Mouse (Mus musculus): ENCODE measurements at regions not wholly inside any gene's neighbourhood (a gene's known extent, or its start where the extent isn't known, plus 50 kb on each side); places are given as distances from the start of the nearest gene placed in this dataset.

DNA sequence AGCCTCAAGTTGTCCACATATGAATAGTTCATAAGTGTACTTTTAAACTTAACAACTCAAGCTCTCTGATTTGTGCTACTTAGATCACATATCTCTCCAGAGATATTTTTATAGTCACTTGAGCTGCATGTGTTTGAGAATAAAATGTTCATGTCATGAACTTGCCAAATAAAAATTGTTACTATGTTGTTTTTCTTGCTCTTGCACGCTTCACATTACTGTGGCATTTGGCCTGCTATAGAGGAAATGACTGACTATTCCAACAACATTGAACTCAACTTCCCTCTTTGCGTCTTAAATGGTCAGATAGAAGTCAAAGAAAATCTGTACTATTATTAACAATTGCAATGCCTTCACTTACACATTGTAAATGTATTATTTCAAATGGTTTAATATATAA is 582.1 kb upstream of the Stxbp6 start:
- no peak for DNase-seq (ENCODE audit: low spot score)
- H3K36me3 ChIP-seq = no peaks in the 10 kb centered on the region
- no peaks in the 10 kb centered on the region for H3K9me3 ChIP-seq (replicated peaks)
- no peaks in the 10 kb centered on the region for H3K27me3 ChIP-seq (ENCODE audit: low read depth, poor library complexity, severe bottlenecking)
- H3K4me3 ChIP-seq = no peak overlapping the region
- 87% methylated on average over 2 of the region's 2 CpGs for WGBS
- no peak overlapping the region for H3K27ac ChIP-seq
- no peaks in the 10 kb centered on the region for H3K4me1 ChIP-seq

DNA sequence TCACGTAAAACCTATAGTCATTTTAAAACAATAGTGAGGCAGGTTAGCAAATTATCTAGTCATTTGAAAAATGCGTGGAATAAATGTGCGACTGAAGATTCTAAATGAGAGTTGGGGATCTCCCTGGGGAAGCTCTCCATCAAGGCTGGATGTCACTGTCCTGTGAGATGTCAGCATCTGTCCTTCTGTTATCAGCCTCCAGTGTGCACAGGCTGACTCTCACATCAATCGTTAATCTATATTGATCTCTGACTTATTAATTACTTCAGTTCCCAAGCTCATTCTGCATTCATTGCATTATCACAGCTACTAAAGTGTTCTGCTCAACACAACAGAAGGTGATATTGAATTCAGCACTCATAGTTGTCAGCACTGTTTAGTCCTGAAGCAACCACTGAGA is 574.1 kb upstream of the Stxbp6 start:
- no peaks in the 10 kb centered on the region for H3K27me3 ChIP-seq (ENCODE audit: low read depth, poor library complexity, severe bottlenecking)
- no peaks in the 10 kb centered on the region for H3K36me3 ChIP-seq
- H3K4me1 ChIP-seq = no peaks in the 10 kb centered on the region
- WGBS = 90% methylated on average over 4 of the region's 4 CpGs
- no peaks in the 10 kb centered on the region for H3K9me3 ChIP-seq (replicated peaks)
- H3K27ac ChIP-seq = no peak overlapping the region
- no peak overlapping the region for H3K4me3 ChIP-seq
- no peak for DNase-seq (ENCODE audit: low spot score)

DNA sequence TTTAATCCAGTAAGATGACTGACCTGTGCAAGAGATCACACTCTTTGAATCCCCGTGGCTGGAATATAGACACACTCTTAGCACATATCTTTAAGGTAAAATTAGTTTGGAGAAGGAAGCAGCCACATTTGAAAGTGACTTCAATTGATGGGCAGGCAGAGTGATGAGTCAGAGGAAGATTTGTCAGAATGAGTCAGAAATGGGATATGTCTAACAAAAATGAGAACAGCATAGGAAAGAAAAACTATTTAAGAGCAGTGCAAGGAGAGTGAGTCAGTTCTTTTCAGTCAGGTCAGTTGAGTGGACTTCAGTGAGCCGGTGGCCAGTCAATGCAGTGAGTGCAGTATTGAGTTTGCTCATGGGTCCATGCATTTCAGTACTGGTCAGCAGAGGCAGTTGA is 569.7 kb upstream of the Stxbp6 start:
- Histone ChIP-seq H3K27ac (no peak overlapping the region), H3K36me3 (no peaks in the 10 kb centered on the region), H3K4me1 (no peaks in the 10 kb centered on the region), H3K4me3 (no peak overlapping the region), H3K27me3 (ENCODE audit: low read depth, poor library complexity, severe bottlenecking) (no peaks in the 10 kb centered on the region), H3K9me3 (replicated peaks) (no peaks in the 10 kb centered on the region)
- DNase-seq (ENCODE audit: low spot score) = no peak
- WGBS = 95% methylated on average over 2 of the region's 2 CpGs

DNA sequence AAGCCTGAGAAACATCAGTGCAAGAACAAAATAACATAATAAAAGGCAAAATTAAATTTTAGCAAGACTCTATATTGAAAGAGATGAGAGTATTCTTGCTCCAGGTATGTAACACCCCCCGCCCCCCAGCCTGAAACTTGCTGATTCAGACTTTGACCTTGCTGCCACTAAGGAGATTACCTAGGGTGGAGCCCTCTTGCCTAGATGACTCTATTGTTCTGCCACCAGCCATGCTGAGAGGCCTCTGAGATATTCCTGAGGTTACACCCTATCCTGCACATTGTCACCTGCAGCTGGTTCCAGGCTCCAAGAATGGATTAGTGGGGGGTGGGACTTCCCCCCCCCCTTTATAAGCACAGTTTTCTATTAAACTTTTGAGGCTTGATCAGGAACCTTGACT is 548.3 kb upstream of the Stxbp6 start:
- Histone ChIP-seq H3K27ac (no peak overlapping the region), H3K4me1 (no peaks in the 10 kb centered on the region), H3K27me3 (ENCODE audit: low read depth, poor library complexity, severe bottlenecking) (no peaks in the 10 kb centered on the region), H3K4me3 (no peak overlapping the region), H3K36me3 (no peaks in the 10 kb centered on the region), H3K9me3 (replicated peaks) (no peaks in the 10 kb centered on the region)
- 90% methylated on average over 1 of the region's 1 CpGs for WGBS
- no peak for DNase-seq (ENCODE audit: low spot score)

DNA sequence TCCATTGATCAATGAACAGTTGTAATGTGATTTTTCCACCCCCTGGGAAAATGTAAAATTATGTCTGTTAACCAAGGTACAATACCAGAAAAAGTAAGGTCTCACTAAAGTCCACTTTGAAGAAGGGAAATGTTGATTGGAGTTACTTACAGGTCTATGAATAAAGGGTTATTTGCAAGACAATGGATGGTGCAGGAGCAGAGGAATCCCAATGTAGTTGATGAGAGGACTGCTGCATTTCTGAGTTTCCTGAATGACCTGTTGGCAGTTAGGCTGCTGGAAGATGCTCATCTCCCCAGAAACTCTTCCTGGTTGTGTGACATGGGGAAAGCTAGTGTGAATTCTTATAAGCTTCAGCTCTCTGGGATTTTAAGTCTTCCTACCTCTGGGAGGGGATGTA is 545.5 kb upstream of the Stxbp6 start:
- H3K27me3 ChIP-seq (ENCODE audit: low read depth, poor library complexity, severe bottlenecking) = no peaks in the 10 kb centered on the region
- no peaks in the 10 kb centered on the region for H3K36me3 ChIP-seq
- H3K27ac ChIP-seq = no peak overlapping the region
- H3K9me3 ChIP-seq (replicated peaks) = no peaks in the 10 kb centered on the region
- H3K4me1 ChIP-seq = no peaks in the 10 kb centered on the region
- DNase-seq (ENCODE audit: low spot score) = no peak
- no peak overlapping the region for H3K4me3 ChIP-seq

DNA sequence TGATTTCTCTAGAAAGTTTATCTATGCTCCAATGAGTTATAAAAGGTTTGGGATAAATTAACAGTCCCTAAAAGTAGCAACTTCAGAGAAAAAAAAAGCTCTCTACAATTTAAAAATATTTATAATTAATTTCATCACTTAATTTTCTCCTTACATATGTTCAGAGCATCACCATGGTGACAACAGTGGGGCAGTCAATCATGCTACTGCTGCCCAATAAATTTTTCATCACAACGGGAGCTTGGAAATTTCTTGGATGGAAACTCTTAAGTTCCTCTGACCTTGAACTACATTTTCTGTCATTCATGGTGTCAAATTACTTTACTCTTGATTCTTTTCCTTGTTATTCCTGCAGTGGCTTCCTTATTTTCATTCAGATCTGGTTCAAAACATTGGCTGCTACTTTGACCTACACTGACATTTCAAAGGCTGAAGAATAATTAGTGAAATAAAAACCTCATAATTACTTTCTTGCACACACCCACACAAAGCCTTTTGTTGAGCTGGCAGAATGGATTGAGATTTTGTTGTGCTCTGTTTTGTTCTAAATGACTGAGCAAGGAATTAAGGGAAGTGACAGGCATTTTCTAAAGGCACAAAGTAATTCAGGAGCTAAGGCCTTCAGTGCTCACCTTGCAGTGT is 540.1 kb upstream of the Stxbp6 start:
- WGBS = 38% methylated on average over 1 of the region's 1 CpGs
- no peak overlapping the region for H3K4me3 ChIP-seq
- no peak overlapping the region for H3K27ac ChIP-seq
- H3K9me3 ChIP-seq (replicated peaks) = no peaks in the 10 kb centered on the region
- H3K27me3 ChIP-seq (ENCODE audit: low read depth, poor library complexity, severe bottlenecking) = no peaks in the 10 kb centered on the region
- no peaks in the 10 kb centered on the region for H3K36me3 ChIP-seq
- no peaks in the 10 kb centered on the region for H3K4me1 ChIP-seq
- no peak for DNase-seq (ENCODE audit: low spot score)

DNA sequence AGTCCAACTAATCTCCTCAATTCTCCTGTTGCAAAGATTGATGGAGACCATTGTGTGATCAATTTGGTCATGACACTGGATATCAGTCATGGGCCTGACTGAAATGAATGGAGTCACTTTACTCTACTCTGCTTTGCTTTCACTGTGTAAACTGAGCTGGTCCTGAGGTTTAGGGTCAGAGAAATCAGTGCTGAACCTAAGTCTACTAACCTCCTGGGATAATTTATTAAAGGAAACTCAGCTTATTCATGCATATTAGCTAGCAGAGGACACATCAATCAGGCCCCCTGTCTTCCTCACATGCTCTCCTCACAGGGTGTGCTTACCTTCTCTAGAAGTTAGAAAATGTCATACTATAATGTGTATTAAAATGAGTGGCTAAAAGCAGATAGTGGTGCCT is 539.6 kb upstream of the Stxbp6 start:
- Histone ChIP-seq H3K9me3 (replicated peaks) (no peaks in the 10 kb centered on the region), H3K27ac (no peak overlapping the region), H3K36me3 (no peaks in the 10 kb centered on the region), H3K4me3 (no peak overlapping the region), H3K27me3 (ENCODE audit: low read depth, poor library complexity, severe bottlenecking) (no peaks in the 10 kb centered on the region), H3K4me1 (no peaks in the 10 kb centered on the region)
- no peak for DNase-seq (ENCODE audit: low spot score)

DNA sequence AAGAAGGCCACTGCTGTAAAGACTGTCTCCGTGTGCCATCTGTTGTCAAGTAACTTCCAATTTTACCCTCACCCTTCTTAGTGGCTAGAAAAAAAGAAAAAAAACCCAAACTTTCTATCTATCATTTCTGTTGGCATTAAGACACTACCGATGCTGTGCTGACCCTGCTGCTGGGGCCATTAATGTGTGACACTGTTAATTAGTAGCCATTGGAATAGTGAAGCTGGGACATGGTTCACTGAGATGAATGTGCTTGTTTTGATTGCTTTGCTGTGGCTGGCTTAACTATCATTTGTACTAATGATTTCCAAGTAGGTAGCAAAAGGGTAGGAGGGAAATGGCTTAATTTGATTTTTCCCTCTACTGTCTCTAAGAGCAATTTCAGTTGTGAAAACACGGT is 524.9 kb upstream of the Stxbp6 start:
- Histone ChIP-seq H3K4me1 (no peaks in the 10 kb centered on the region), H3K36me3 (no peaks in the 10 kb centered on the region), H3K27me3 (ENCODE audit: low read depth, poor library complexity, severe bottlenecking) (no peaks in the 10 kb centered on the region), H3K27ac (no peak overlapping the region), H3K4me3 (no peak overlapping the region), H3K9me3 (replicated peaks) (no peaks in the 10 kb centered on the region)
- WGBS = 83% methylated on average over 3 of the region's 3 CpGs
- no peak for DNase-seq (ENCODE audit: low spot score)

DNA sequence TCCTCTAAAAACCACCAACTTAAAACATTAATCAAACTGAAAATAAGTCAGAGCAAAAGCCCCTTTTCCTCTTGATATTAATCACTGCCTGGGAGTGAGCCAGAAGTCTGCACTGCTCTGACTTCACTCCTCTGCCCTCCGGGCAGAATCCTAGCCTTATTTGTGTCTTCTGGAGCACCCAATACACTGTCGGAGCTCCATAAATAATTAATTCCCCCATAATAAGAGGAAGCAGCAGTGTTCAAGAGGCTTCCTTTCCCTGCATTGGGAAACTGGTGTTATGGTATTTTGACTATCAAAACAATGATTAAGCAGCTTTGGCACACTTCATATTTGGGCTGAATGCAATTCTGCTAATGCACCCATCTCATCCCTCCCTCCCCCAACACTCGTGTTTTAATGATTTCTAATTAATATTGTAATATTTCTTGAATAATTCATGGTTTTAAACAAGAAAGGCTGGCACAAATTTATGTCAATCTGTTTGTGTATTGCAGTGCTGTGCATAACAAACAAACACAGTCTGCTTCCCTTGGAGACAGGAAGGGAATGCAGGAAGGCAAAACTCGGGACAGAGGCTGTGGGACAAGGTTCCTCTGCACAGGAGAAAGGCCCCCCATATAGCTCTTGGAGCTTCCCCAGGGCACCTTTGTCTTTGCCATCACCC is 523.5 kb upstream of the Stxbp6 start:
- Histone ChIP-seq H3K27me3 (ENCODE audit: low read depth, poor library complexity, severe bottlenecking) (no peaks in the 10 kb centered on the region), H3K9me3 (replicated peaks) (no peaks in the 10 kb centered on the region), H3K4me3 (no peak overlapping the region), H3K36me3 (no peaks in the 10 kb centered on the region), H3K27ac (no peak overlapping the region), H3K4me1 (no peaks in the 10 kb centered on the region)
- 68% methylated on average over 4 of the region's 4 CpGs for WGBS
- DNase-seq (ENCODE audit: low spot score) = no peak

DNA sequence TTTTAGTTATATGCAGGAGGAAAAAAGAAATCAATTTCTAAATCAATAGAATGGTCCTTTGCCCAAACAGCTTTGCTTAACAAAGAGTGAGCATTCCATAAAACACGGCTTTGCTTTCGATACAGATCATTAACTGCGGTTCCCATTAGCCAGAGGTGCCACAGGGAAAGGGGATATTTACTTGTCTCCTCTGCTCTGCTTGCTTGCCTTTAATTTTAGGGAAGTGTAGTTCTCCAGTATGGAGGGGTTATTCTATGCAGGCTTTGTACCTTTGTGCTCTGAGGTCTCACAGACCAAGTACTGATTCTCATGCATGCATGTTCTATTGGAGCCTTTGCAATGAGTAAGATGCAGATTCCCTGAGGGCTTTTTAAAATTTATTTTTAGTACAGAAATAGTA is 520.2 kb upstream of the Stxbp6 start:
- no peaks in the 10 kb centered on the region for H3K4me1 ChIP-seq
- H3K36me3 ChIP-seq = no peaks in the 10 kb centered on the region
- no peaks in the 10 kb centered on the region for H3K9me3 ChIP-seq (replicated peaks)
- H3K27me3 ChIP-seq (ENCODE audit: low read depth, poor library complexity, severe bottlenecking) = no peaks in the 10 kb centered on the region
- WGBS = 90% methylated on average over 3 of the region's 3 CpGs
- no peak overlapping the region for H3K4me3 ChIP-seq
- no peak overlapping the region for H3K27ac ChIP-seq
- DNase-seq (ENCODE audit: low spot score) = no peak

DNA sequence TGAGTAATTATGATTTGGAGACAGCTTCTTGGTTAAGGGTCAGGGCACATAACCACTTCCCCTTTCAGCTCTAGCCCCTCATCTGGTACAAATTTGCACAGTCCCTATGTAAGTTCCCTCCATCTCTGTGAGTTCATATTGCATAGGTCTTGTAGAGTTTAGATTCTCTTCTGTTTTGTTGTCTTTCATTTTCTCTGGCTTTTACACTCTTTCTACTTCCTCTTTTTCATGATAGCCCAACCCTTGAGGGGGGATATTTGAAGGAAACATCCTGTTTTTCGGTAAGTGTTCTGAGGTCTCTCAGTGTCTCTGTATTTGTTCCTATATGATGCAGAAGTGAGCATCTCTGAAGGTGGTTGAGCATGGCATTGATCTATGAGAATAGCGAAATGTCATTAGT is 515.7 kb upstream of the Stxbp6 start:
- WGBS = 96% methylated on average over 2 of the region's 2 CpGs
- DNase-seq (ENCODE audit: low spot score) = no peak

DNA sequence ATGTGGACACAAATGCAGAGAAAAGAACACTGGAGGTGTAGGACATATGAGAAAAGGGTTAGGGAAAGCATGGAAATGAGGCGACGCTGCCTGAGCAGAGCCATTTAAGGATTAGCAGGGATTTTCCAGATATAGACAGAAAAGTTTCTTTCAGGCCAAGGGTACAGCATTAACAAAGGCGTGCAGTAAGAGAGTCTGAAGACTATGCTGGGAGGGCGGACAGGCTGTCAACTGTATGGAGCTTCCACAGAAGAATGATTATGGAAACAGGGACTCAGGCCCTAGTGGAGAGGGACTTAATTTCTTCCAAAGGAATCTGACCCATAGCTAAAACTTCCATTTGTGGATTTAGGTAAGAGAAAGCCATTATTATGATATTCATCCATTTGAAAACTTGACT is 511.3 kb upstream of the Stxbp6 start:
- no peaks in the 10 kb centered on the region for H3K27me3 ChIP-seq (ENCODE audit: low read depth, poor library complexity, severe bottlenecking)
- no peaks in the 10 kb centered on the region for H3K36me3 ChIP-seq
- no peaks in the 10 kb centered on the region for H3K4me1 ChIP-seq
- H3K9me3 ChIP-seq (replicated peaks) = no peaks in the 10 kb centered on the region
- WGBS = 89% methylated on average over 4 of the region's 4 CpGs
- H3K4me3 ChIP-seq = no peak overlapping the region
- no peak overlapping the region for H3K27ac ChIP-seq
- no peak for DNase-seq (ENCODE audit: low spot score)

More for the DNA sequence above, 515.7 kb upstream of the Stxbp6 start:
- Histone ChIP-seq H3K27ac (no peak overlapping the region), H3K27me3 (ENCODE audit: low read depth, poor library complexity, severe bottlenecking) (no peaks in the 10 kb centered on the region), H3K4me1 (no peaks in the 10 kb centered on the region), H3K36me3 (no peaks in the 10 kb centered on the region), H3K9me3 (replicated peaks) (no peaks in the 10 kb centered on the region), H3K4me3 (no peak overlapping the region)

DNA sequence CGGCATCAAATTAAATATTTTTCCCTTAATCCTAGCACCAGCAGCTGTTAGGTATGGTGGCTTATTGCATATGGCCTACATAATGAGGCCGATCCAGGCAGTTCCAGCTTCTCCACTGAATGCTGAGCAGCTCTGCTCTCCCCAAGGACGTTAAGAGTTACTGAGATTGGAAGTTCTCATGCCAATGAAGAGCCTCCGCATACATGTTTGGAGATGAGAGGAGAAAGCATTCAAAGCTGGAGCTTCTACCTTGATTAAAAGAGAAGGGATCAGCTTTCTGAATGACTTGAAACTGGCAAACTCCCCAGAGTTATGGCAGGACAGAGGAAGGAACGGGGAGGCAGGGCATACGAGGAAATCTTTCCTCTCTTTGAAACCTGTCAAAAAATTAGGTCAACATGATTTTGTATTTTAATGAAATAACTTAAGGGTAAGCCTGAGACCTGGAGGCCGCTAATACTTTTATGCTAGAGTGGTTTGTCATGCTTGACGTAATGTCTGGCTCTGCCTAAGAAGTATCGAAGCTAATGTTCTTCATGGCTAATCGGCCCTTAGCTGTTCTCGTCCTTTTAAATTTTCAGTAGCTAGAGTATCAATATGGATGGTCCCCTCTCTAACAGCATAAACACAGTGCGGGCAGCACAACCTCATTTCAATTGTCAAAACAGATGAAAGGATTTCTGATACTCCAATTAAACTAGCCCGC is 489.0 kb upstream of the Stxbp6 start:
- H3K27me3 ChIP-seq (ENCODE audit: low read depth, poor library complexity, severe bottlenecking) = no peaks in the 10 kb centered on the region
- no peak overlapping the region for H3K4me3 ChIP-seq
- no peak for DNase-seq (ENCODE audit: low spot score)
- 78% methylated on average over 13 of the region's 13 CpGs for WGBS
- peaks cover 21% of the 10 kb centered on the region for H3K4me1 ChIP-seq
- no peak overlapping the region for H3K27ac ChIP-seq
- H3K36me3 ChIP-seq = no peaks in the 10 kb centered on the region
- no peaks in the 10 kb centered on the region for H3K9me3 ChIP-seq (replicated peaks)

Measured in limb, embryonic 10.5 days (tissue).